ENCODE assay signal across 28 mouse cellular contexts in the genomic region with DNA sequence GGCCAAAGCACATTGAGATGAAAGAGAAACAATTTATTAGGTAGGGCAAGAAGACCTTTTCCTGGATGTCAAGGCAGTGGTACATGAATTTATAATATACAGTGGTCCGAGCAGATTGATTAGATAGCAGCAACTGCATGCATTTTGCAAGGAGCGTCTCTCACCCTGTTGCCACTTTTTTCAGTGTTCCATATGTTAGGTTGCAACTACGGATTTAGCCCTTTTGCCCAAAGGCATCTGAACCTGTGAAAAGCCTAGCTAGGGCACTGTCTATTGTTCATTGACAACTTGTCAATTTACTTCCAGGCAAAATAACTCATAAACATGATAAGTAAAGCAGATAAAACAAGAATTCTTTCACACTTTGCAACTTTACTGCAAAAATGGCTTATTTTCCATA.
"Had no signal": no experiment of that assay in that cellular context is flagged by ENCODE, and none has a peak within 500 bp of the region (broad histone marks: within the 10 kb centered on the region; RNA-seq: fewer than 3 reads in every experiment).

No protein-coding gene starts in this region.

- H3K36me3 ChIP-seq: heart, embryonic 10.5 days; heart, embryonic 12.5 days; hindbrain, embryonic 10.5 days; hindbrain, embryonic 12.5 days; intestine, embryonic 15.5 days; limb, embryonic 10.5 days; limb, embryonic 12.5 days; liver, embryonic 13.5 days; liver, embryonic 15.5 days had no signal

- H3K27ac ChIP-seq: heart, embryonic 10.5 days; hindbrain, embryonic 10.5 days; hindbrain, embryonic 12.5 days; hindbrain, embryonic 14.5 days; intestine, embryonic 15.5 days; layer of hippocampus, adult 2 months; left cerebral cortex, adult 2 months; limb, embryonic 10.5 days; limb, embryonic 12.5 days; liver, embryonic 13.5 days; liver, embryonic 15.5 days had no signal

- DNase-seq: gastrocnemius, postnatal 14 days; gastrocnemius, postnatal 36 days; heart, adult 18-20 months; heart, postnatal 10 days; heart, postnatal 4 days; kidney, adult 18-20 months; kidney, adult 8-10 months; kidney, postnatal 10 days; kidney, postnatal 25 days; kidney, postnatal 4 days; liver; liver, embryonic 13.5 days; liver, postnatal 0 days had no signal

- H3K9me3 ChIP-seq: heart, embryonic 10.5 days; heart, embryonic 12.5 days; hindbrain, embryonic 10.5 days; hindbrain, embryonic 12.5 days; intestine, embryonic 15.5 days; limb, embryonic 10.5 days; limb, embryonic 12.5 days; liver, embryonic 13.5 days; liver, embryonic 15.5 days had no signal

- H3K4me2 ChIP-seq: heart, embryonic 12.5 days; hindbrain, embryonic 12.5 days; hindbrain, embryonic 14.5 days; intestine, embryonic 15.5 days; limb, embryonic 12.5 days; liver, embryonic 11.5 days; liver, embryonic 13.5 days; liver, embryonic 15.5 days had no signal

- ATAC-seq: hindbrain, embryonic 16.5 days; inflammation-experienced regulatory T-cells, adult 6 months; intestine, embryonic 15.5 days; intestine, postnatal 0 days; liver, postnatal 0 days had no signal

- H3K4me1 ChIP-seq: heart, embryonic 10.5 days; heart, embryonic 12.5 days; hindbrain, embryonic 12.5 days; intestine, embryonic 15.5 days; limb, embryonic 10.5 days; limb, embryonic 12.5 days; liver, embryonic 13.5 days; liver, embryonic 15.5 days had no signal

- H3K27me3 ChIP-seq: heart, embryonic 12.5 days; hindbrain, embryonic 12.5 days; intestine, embryonic 15.5 days; limb, embryonic 12.5 days; liver, embryonic 13.5 days; liver, embryonic 15.5 days had no signal

- H3K9ac ChIP-seq: heart, embryonic 12.5 days; hindbrain, embryonic 12.5 days; hindbrain, embryonic 14.5 days; intestine, embryonic 15.5 days; limb, embryonic 12.5 days; liver, embryonic 13.5 days; liver, embryonic 15.5 days; liver, postnatal 0 days had no signal

- H3K4me3 ChIP-seq: heart, embryonic 10.5 days; heart, embryonic 12.5 days; hindbrain, embryonic 10.5 days; hindbrain, embryonic 12.5 days; intestine, embryonic 15.5 days; layer of hippocampus, adult 2 months; left cerebral cortex, adult 2 months; limb, embryonic 10.5 days; limb, embryonic 12.5 days; liver, embryonic 13.5 days; liver, embryonic 15.5 days had no signal
